Mouse (Mus musculus) liver, postnatal 0 days (tissue): Measurements from ENCODE around the gene Armh3.

Experiments
- CTCF ChIP-seq: sonication (generic); IDR thresholded peaks from 2 replicates; pipeline ENCODE4 v1.5.1; 2016; ENCODE audit warnings: antibody characterized with exemption, low read depth
- EP300 ChIP-seq: IDR thresholded peaks from 2 replicates; pipeline ENCODE4 v1.6.1; 2016; ENCODE audit warnings: antibody characterized with exemption, low read depth, mild to moderate bottlenecking

DNA sequence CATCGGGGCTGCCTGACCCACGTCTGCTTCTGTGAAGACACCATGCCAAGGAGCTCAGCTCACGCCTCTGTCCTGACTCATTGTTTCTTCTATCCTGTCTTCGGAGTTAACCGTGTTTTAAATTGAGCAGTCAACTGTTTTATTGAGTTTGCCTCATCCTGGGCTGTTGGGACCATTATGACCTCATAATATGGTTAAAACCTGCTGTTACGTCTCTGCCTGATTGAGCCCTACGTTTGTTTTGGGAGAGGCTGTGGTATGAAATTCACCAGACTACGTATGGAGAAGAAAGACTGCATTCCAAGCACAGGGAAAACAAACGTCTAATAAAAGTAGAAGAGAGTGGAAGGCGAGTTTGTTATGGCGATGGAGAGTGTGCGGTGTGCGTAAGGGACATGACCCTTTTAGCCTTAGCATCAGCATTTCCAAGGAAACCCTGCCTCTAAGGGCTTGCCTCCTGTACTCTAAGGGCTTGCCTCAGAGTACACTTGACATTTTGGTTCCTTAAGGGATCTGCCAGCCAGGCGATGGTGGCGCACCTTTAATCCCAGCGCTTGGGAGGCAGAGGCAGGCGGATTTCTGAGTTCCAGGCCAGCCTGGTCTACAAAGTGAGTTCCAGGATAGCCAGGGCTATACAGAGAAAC, 214.2 kb downstream of the Armh3 start:
- TF ChIP-seq CTCF: no peak
- no peak for TF ChIP-seq EP300
